9 mouse cellular contexts compared by ENCODE assay signal in genomic region chr5:43673083-43673482, GRCm38 (mm10). TPM values are rescaled to one million over a fixed set of nuclear protein-coding genes. Genes with fewer than 3 reads are reported as not detected.
DNase-seq lines count a peak whose midpoint lies in the region; ATAC-seq lines count a peak whose summit lies in the region.
"Had no signal": no experiment of that assay in that cellular context is flagged by ENCODE, and none has a peak within 500 bp of the region (broad histone marks: within the 10 kb centered on the region; RNA-seq: fewer than 3 reads in every experiment).

No protein-coding gene starts in this region.

- H3K27me3 ChIP-seq in heart, embryonic 11.5 days (ENCODE audit: control insufficient read depth, insufficient read depth, low read length) = no peaks in the 10 kb centered on the region
- H3K27me3 ChIP-seq in hindbrain, embryonic 12.5 days = no peaks in the 10 kb centered on the region
- H3K27me3 ChIP-seq in midbrain, embryonic 12.5 days = no peaks in the 10 kb centered on the region
- H3K27me3 ChIP-seq: CH12.LX had no signal

- no peak for DNase-seq in heart, postnatal 25 days (ENCODE audit: low spot score)
- DNase-seq in R1 (ENCODE audit: low read depth, low spot score) = peak; percentile 10
- DNase-seq in B cell, adult 2 months = no peak
- DNase-seq in layer of hippocampus, adult 9-11 months = no peak
- no peak for DNase-seq in testis, postnatal 10 days (ENCODE audit: low spot score)

- H3K4me1 ChIP-seq in heart, embryonic 11.5 days (ENCODE audit: control insufficient read depth, insufficient read depth, low read length) = peaks cover 11% of the 10 kb centered on the region; the same call in 1 of the 2 replicates
- H3K4me1 ChIP-seq in hindbrain, embryonic 12.5 days = peaks cover 5% of the 10 kb centered on the region
- H3K4me1 ChIP-seq in midbrain, embryonic 12.5 days = peaks cover 7% of the 10 kb centered on the region

- H3K36me3 ChIP-seq in heart, embryonic 11.5 days (ENCODE audit: control insufficient read depth, insufficient read depth, low read length) = no peaks in the 10 kb centered on the region; the same call in 1 of the 2 replicates
- peaks cover 5% of the 10 kb centered on the region; the same call in 1 of the 2 replicates for H3K36me3 ChIP-seq in hindbrain, embryonic 12.5 days
- peaks cover 18% of the 10 kb centered on the region for H3K36me3 ChIP-seq in midbrain, embryonic 12.5 days

- H3K27ac ChIP-seq in heart, embryonic 11.5 days (ENCODE audit: low read depth, low read length) = no peak overlapping the region
- H3K27ac ChIP-seq in hindbrain, embryonic 12.5 days = no peak overlapping the region
- H3K27ac ChIP-seq in midbrain, embryonic 12.5 days (replicated peaks) = no peak overlapping the region

- peak overlapping the region; percentile 68 for H3K4me2 ChIP-seq in heart, embryonic 11.5 days
- peak overlapping the region; percentile 56 for H3K4me2 ChIP-seq in hindbrain, embryonic 12.5 days (replicated peaks)
- H3K4me2 ChIP-seq in midbrain, embryonic 12.5 days (replicated peaks) = peak overlapping the region; percentile 63

- intact Hi-C loops in heart, postnatal 25 days (cut with DNase I) = loop anchor here (2.0 to 10.0 kb wide), 3 partner anchors 164 to 318 kb away; no protein-coding TSS in a partner anchor

- H3K4me3 ChIP-seq in heart, embryonic 11.5 days (ENCODE audit: low read depth, low read length) = peak overlapping the region; percentile 46
- peak overlapping the region; percentile 48 for H3K4me3 ChIP-seq in hindbrain, embryonic 12.5 days
- H3K4me3 ChIP-seq in midbrain, embryonic 12.5 days = peak overlapping the region; percentile 53

- 77% methylated on average over 2 of the region's 2 CpGs for WGBS in heart, embryonic 11.5 days (ENCODE audit: insufficient replicate concordance)
- 87% methylated on average over 2 of the region's 2 CpGs for WGBS in hindbrain, embryonic 12.5 days
- WGBS in midbrain, embryonic 12.5 days = 85% methylated on average over 2 of the region's 2 CpGs

- no peak for ATAC-seq in heart, embryonic 11.5 days (replicated peaks; ENCODE audit: insufficient number of reproducible peaks, low FRiP score, low TSS enrichment)
- peak; percentile 10; the same call in 1 of the 2 replicates for ATAC-seq in hindbrain, embryonic 12.5 days (ENCODE audit: low FRiP score)
- no peak for ATAC-seq in midbrain, embryonic 12.5 days (ENCODE audit: low FRiP score, low read depth)

- no peaks in the 10 kb centered on the region for H3K9me3 ChIP-seq in heart, embryonic 11.5 days (replicated peaks; ENCODE audit: control insufficient read depth, low read length)
- no peaks in the 10 kb centered on the region for H3K9me3 ChIP-seq in hindbrain, embryonic 12.5 days (replicated peaks)
- no peaks in the 10 kb centered on the region for H3K9me3 ChIP-seq in midbrain, embryonic 12.5 days

- peak overlapping the region; percentile 79 for H3K9ac ChIP-seq in heart, embryonic 11.5 days (ENCODE audit: low read depth, low read length)
- peak overlapping the region; percentile 71 for H3K9ac ChIP-seq in hindbrain, embryonic 12.5 days
- H3K9ac ChIP-seq in midbrain, embryonic 12.5 days (replicated peaks) = peak overlapping the region; percentile 65

RNA-seq across cellular contexts. Expression of gene Cc2d2a, which starts 10.9 kb away (rescaled TPM):
- 8.3 and 8.5 TPM in 2 replicates for polyA plus RNA-seq in heart, embryonic 11.5 days (2014; fragmentation: Nextera tagmentation; extraction: Ambion mirVana)
- 10 to 100 TPM; 11.1 to 13.4 TPM for total RNA-seq in heart, postnatal 25 days (2021)
- polyA plus RNA-seq in hindbrain, embryonic 12.5 days (2016; fragmentation: Nextera tagmentation; extraction: Ambion mirVana) = 10.1 and 10.9 TPM in 2 replicates
- polyA plus RNA-seq in midbrain, embryonic 12.5 days (2016; fragmentation: Nextera tagmentation; extraction: Ambion mirVana) = 9.6 and 11.4 TPM in 2 replicates
